Mouse (Mus musculus) lung, postnatal 36 days (tissue): ENCODE data around the gene Ehbp1l1.

Source experiments
- DNase-seq: peaks from one replicate; pipeline ENCODE4 v3.0.0; 2022; ENCODE audit warnings: mixed read lengths

The Ehbp1l1 gene

DNA sequence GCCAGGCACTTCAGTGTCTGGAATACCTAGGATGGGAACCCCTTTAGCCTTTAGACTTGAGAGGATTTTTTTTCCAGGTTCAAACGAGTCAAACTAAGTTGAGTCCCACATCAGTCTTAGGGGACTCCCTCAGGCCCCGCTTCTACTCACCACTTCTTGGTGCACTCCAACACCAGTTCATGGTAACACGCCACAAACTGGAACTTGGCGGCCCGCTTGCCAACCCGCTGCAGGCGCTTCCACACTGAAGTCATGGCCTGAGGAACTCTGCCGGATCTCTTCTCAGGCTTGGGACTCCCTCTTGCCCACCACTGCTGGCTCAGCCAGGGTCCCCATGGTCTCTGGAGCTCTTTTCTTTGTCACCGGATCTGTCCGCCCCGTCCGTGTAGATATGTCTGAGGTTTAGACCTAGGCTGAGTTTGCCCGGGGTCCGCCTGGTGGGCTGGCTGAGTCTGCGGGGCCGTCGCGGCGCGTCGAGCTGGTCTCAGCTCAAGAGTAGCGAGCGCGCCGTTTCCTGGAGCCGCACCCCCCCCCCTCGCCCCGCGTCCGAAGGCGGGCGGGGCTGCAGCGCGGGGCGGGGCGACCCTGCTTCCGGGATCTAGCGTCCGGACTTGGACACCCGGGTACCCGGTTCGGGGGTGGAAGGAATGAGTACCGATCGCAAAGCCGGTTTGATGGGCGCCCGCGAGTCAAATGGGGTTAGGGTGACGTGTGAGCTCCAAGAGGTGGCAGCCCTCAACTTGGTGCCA is at the start of gene Ehbp1l1:
Gene Ehbp1l1 (minus strand): TSS at position 551 of the 749 bp plus-strand sequence.
- DNase-seq: peak; percentile 85

DNA sequence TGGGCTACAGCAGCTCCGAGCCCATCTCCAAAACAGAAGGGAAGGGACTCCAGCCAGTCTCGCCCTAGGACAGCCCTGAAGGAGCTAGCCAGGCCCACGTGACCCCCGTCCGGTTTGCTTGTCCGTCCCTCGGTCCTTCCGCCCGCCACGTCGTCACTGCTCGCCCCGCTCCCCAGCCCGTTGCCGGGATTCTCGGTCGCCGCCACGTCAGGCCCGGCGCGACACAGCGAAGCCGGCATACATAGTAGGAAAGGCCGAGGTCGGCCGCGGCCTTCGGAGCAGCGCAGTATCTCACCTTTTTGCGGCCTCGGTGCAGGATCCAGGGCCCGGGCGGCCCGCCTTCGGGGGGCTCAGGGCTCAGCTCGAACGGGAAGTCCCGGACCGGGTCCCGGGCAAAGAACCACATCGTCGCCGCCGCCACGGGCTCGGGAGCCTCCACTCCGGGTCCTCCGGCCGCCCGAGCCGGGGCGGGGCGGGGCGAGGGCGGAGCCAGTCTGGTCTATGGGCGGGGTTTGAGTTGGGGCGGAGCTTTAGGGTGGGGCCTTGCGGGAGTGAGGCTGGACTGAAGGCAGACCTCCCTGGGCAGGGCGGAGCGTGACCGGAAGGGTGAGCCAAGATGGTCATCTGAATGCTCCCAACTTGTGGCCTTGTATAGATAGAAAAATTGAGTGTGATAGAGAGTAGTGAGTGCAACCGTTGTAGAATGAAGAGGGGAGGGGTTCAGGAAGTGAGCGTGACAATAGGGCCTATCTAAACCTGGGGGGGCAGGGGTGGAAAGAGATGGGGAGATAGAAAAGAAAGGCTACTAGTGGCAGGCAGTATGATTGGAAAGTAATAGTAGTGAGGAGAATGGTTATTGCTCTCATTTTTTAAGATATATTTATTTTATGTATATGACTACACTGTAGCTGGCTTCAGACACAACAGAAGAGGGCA is 45.1 kb upstream of the Ehbp1l1 start, which contains the start of gene Scyl1:
Gene Scyl1 (minus strand): TSS at position 495 of the 936 bp plus-strand sequence.
- DNase-seq: peak; percentile 96

DNA sequence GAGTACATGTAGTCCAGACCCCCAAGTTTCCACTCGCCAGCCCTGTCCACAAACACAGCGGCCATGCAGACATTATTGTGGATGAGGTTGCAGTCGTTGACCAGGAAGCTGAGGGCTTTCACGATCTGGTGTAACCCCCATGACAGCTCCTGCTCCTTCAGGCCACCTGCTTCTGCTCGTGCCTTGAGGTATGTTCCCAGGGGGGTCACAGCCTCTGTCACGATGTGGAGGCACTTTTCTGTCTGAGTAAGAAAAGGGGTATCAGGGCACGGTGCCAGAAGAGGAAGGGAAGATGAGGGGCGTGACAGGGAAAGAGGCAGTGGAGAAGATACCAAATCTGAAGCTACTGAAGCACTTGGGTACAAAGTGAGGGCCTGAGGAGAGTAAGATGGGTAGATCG is 44.2 kb upstream of the Ehbp1l1 start:
- no peak for DNase-seq

DNA sequence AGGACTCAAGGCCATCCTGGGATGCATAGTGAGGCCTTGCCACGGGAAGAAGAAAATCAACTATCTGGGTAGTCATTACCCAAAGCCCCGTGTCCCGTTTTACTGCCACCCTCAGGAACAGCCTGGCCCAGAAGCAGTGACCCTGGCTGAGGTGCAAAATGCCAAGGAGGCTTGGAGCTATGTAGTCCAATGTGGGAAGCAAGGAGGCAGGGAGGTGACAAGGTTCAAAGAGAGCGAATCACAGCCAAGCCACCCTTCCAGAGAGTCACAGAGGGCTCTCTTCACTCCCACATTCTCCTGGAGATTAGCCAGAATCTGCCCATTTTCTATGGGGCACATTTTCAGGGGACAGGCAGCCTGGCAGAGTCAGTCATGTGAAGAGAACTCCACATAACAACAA is 41.2 kb upstream of the Ehbp1l1 start:
- DNase-seq: no peak

- no peak for DNase-seq
Observed at GRCm38 (mm10) chr19:5763163-5763562, 37.0 kb upstream of the Ehbp1l1 start.

DNA sequence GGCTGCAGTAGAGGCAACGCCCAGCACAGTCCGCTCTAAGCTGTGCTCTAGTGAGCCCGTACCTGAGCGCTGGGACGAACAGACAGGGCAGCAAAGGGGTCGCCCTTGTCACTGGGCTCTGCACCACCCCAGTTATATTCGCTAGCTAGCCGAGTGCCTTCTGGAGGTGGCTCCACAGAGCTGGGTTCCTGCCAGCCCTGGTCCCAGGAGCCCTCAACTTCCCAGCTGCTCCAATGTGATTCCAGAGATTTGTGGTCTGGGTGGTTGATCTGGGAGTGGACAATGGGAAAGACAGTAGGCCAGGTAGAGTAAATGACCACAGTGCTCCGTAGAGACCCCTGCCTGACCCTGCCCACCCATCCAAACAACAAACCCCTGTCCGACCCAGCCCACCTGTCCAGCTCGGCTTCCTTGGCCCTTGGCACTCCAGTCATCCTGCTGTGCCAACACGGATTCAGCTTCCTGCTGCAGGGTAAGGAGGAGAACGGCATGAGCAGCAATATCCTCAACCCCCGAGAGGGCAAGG is 32.8 kb upstream of the Ehbp1l1 start:
- DNase-seq: no peak

- no peak for DNase-seq
Observed at GRCm38 (mm10) chr19:5756991-5757636, 31.0 kb upstream of the Ehbp1l1 start.

DNA sequence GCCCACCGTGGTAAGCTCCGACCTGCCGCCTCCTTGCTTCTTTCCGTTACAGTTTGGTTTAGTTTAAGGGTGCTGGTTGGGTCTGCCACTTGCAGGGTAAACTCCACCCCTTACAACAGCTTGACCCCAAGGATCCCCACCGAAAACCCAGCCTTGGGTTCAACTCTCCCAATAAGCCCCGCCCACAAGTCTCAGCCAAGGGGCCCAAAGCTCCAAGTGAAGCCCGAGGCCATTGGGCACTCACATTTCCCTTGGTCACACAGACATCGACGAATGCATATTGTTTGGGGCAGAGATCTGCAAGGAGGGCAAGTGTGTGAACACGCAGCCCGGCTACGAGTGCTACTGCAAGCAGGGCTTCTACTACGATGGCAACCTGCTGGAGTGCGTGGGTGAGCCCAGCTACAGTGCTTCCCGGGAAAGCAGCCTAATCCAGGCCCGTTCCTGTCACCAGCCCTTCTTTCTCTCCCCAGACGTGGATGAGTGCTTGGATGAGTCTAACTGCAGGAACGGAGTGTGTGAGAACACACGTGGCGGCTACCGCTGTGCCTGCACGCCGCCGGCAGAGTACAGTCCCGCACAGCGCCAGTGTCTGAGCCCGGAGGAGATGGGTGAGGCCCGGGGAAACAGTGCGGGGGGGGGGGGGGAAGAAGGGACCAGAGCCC is 30.3 kb upstream of the Ehbp1l1 start:
- DNase-seq: no peak

GRCm38 (mm10) chr19:5751742-5752141 is 25.6 kb upstream of the Ehbp1l1 start:
- peak; percentile 75 for DNase-seq

GRCm38 (mm10) chr19:5750951-5751350 is 24.8 kb upstream of the Ehbp1l1 start:
- no peak for DNase-seq

GRCm38 (mm10) chr19:5749476-5749875 is 23.4 kb upstream of the Ehbp1l1 start:
- no peak for DNase-seq

GRCm38 (mm10) chr19:5746907-5747363 is 20.8 kb upstream of the Ehbp1l1 start:
- no peak for DNase-seq

DNA sequence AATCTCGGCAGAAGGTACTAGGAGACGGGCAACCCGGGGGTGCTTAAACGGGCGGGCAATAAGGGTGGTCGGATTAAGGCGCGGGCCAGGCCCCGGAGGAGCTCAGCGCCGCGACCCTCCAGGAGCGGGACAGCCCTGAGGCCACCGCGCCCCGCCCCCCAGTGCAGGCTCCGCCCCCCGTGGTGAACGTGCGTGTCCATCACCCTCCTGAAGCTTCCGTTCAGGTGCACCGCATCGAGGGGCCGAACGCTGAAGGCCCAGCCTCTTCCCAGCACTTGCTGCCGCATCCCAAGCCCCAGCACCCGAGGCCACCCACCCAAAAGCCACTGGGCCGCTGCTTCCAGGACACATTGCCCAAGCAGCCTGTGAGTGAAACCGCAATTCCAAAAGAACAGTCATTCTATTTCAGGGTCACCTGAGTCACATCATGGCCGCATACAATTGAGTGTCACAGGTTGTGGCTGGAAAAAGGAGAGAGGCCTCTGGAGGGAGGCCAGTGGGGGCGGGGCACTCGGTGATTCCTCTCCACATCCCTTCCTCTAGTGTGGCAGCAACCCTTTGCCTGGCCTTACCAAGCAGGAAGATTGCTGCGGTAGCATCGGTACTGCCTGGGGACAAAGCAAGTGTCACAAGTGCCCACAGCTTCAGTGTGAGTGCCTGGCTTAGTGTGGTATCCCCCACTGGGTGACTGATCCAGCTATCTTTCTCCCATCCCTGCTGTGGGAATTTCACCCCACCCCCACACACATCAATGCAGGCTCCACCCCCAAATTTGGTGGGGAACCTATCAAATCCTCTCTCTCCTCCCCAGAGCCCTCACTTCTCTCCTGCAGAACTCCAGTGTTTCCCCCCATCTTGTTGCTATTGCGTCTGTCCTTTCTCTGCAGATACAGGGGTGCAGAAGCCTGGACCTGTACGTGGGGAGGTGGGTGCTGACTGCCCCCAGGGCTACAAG is 19.9 kb upstream of the Ehbp1l1 start:
- DNase-seq: peak; percentile 51

DNA sequence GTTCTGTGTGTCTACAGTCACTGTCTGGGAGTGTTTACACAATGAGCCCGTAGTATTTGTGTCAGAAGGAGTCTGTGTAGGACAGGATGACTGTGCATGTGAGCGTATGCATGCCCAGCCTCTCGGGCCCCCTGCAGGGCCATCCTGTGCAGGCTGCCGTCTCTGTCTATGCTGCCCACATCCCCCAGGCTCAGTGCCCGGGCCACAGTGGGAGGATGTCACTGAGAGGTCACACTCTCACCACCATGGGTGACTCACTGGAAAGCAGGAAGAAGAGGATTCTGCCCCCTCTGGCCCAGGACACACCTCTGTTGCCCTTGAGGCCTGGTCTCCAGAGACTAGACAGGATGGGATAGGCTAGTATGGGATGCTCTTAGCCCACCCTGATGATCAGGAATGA is 17.5 kb upstream of the Ehbp1l1 start:
- no peak for DNase-seq

GRCm38 (mm10) chr19:5742241-5742641 is 16.1 kb upstream of the Ehbp1l1 start:
- DNase-seq: no peak

DNA sequence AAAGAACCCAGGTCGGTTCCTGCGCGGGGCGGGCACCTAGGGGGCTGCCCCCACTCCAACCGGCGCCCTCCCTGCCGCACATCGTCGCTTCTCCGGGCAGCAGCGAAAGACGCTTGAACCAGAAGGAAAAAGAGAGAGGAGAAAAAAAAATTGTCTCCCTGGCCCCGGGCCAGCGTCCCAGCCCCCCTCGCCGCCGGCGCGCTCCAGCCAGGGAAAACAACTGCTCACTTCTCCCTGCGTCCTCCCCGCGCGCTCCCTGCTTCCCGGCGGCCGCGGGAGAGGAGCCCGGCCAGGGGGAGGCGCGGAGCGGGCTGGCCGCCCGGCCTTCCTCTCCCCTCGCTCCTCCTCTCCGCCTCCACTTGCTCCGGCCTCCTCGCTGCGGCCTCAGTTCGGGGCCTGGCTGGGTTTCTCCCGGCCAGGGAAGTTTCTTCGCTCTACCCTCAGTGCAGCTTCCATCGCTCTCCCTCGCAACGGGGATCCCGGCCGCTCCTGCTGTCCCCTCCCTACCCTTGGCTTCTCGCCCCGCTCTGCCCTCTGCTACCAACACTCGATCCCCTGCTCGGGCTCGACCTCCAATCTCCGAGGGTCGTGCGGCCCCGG is 15.6 kb upstream of the Ehbp1l1 start:
- peak; percentile 76 for DNase-seq

- peak; percentile 81 for DNase-seq
Observed at GRCm38 (mm10) chr19:5740320-5741317, 14.5 kb upstream of the Ehbp1l1 start, which contains the start of gene Ltbp3. TSS of gene Ltbp3 (plus strand) at chr19:5740904.

DNA sequence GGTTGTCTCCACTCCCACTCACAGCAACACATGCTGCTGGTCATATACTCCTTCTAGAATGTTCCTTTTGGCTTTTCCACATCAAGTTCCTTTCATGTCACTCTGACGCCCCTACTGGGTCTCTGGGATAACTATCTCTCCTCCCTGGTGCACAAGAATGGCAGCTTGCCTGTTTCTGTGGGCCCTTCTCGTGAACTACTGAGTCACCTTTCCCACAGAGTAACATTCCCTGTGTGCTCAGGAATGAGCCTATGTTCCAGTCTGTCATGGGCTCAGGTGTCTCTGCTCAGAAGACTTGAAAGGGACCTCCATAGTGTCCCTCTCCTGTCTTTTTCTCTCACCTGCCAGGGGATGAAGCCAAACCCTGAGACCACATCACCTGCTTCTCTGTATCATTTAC is 13.3 kb upstream of the Ehbp1l1 start:
- no peak for DNase-seq

GRCm38 (mm10) chr19:5734325-5734724 is 8.2 kb upstream of the Ehbp1l1 start:
- no peak for DNase-seq
